Mouse (Mus musculus) megakaryocyte, embryonic 14.5 days (primary cell): Measurements from ENCODE around the gene Rcc2.

Source experiments
- FLI1 ChIP-seq: IDR thresholded peaks from 2 replicates; pipeline ENCODE4 v1.6.1; 2012; ENCODE audit warnings: low read length, inconsistent platforms, mixed read lengths
- GATA1 ChIP-seq: IDR thresholded peaks from 3 replicates; pipeline ENCODE4 v1.6.1; 2012; ENCODE audit warnings: mixed read lengths, low read length, inconsistent platforms, borderline replicate concordance

DNA sequence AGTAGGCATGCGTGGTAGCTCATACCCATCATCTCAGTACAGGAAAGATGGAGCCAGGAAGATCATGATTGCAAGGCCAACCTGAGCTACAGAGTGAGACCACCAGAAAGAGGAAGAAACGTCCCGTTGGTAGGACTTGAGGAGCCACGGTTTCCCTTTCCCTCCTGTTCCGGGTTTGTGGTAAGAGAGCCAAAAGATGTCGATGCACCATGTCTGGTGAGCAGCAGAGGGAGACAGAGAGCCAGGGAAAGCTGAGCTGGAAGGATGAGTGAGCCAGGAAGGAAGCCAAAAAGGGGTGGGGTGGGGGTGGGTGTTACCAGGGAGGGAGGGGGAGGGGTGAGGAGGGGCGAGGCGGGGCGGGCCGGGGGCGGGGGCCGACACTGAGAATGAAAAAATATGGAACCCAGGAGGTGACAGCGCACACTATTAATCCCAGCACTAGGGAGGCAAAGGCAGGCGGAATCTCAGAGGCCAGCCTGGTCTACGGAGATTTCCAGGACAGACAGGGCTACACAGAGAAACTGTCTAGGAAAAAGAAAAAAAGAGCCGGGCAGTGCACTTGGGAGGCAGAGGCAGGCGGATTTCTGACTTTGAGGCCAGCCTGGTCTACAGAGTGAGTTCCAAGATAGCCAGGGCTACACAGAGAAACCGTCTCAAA lies 20.5 kb upstream of the Rcc2 start:
- TF ChIP-seq GATA1: no peak
- no peak for TF ChIP-seq FLI1
